8 mouse cellular contexts compared by ENCODE assay signal in genomic region chr14:55052496-55052895, GRCm38 (mm10). TPM values are rescaled to one million over a fixed set of nuclear protein-coding genes. Genes with fewer than 3 reads are reported as not detected.
DNase-seq lines count a peak whose midpoint lies in the region.
"Had no signal": no experiment of that assay in that cellular context is flagged by ENCODE, and none has a peak within 500 bp of the region (broad histone marks: within the 10 kb centered on the region; RNA-seq: fewer than 3 reads in every experiment).

No protein-coding gene starts in this region.

- peak; percentile 88 for DNase-seq in retina, postnatal 1 day
- DNase-seq in retina, embryonic 14.5 days (ENCODE audit: low spot score), result no peak
- peak; percentile 95 to 97 for DNase-seq in cerebellum, postnatal 36 days
- DNase-seq in layer of hippocampus, postnatal 14 days (ENCODE audit: low spot score in 2 of 2), result peak; percentile 89 to 96
- no peak for DNase-seq in natural killer cell, adult 2 months (ENCODE audit: low spot score in 2 of 2)
- DNase-seq in lung, postnatal 14 days, result no peak
- DNase-seq in thymus, adult 18-20 months, result no peak
- DNase-seq: lung, postnatal 10 days had no signal

RNA-seq across cellular contexts. Expression of gene Ngdn, which starts 37.2 kb away (rescaled TPM):
- total RNA-seq in layer of hippocampus, postnatal 14 days (2021), result 10 to 100 TPM; 28.6 to 33.5 TPM

RNA-seq across cellular contexts. Expression of gene Zfhx2, which starts 39.6 kb away (rescaled TPM):
- total RNA-seq in layer of hippocampus, postnatal 14 days (2021), result 10 to 100 TPM; 41.2 to 48.8 TPM

RNA-seq across cellular contexts. Expression of gene Thtpa, which starts 42.1 kb away (rescaled TPM):
- 10 to 100 TPM; 21.7 to 24.7 TPM for total RNA-seq in layer of hippocampus, postnatal 14 days (2021)

RNA-seq across cellular contexts. Expression of gene Ap1g2, which starts 53.9 kb away (rescaled TPM):
- 10 to 100 TPM; 15.8 to 18.6 TPM for total RNA-seq in layer of hippocampus, postnatal 14 days (2021)

RNA-seq across cellular contexts. Expression of gene Myh7, which starts 58.1 kb away (rescaled TPM):
- total RNA-seq in layer of hippocampus, postnatal 14 days (2021), result 1 to 10 TPM; 4.0 to 5.4 TPM

Comparison
In these comparisons a context has a peak if more than half of its experiments do, and no peak if none do; other contexts are left out.
1. DNase-seq: peak in retina, postnatal 1 day (single experiment), cerebellum, postnatal 36 days (2 of 2) and layer of hippocampus, postnatal 14 days (2 of 2); none in retina, embryonic 14.5 days (single experiment), natural killer cell, adult 2 months (0 of 2), lung, postnatal 14 days (single experiment) and thymus, adult 18-20 months (0 of 2).